Mouse (Mus musculus) liver, adult 2 months (tissue): Measurements from ENCODE around the gene Gm20388.

Source experiments
- CTCF ChIP-seq: fragments of 200-500 bp; IDR thresholded peaks from 2 replicates; pipeline ENCODE4 v1.5.1; 2011; ENCODE audit warnings: low read depth, low read length, control low read depth
- POLR2A ChIP-seq: fragments of 200-500 bp; IDR thresholded peaks from 2 replicates; pipeline ENCODE4 v1.6.1; 2011; ENCODE audit warnings: low read length, control low read depth; ENCODE audit not compliant: insufficient read depth; ENCODE audit errors: extremely low read depth

DNA sequence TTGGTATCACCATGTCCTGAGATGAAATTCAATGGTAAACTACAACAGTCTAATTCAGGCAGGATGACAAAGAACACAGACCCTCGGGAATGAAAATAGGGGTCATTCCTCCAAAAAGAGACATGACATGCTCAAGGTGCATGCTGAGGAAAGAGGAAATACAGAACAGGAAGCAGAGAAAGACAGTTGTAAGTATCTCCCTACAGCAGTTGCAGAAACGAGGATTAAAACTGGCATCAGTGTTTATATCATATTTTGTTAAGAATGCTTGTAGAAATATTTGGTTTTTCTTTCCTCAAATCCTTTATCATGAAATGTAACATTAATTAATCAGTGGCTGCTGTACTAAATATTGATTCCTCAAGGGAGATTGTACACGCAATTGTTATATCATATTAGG lies 3056.0 kb downstream of the Gm20388 start:
- TF ChIP-seq POLR2A (no peak), CTCF (no peak)
